Mouse (Mus musculus): ENCODE results near the gene Mul1.
A peak's percentile ranks its signal among the peaks of the same experiment; 100 is the strongest.

The Mul1 gene

DNA sequence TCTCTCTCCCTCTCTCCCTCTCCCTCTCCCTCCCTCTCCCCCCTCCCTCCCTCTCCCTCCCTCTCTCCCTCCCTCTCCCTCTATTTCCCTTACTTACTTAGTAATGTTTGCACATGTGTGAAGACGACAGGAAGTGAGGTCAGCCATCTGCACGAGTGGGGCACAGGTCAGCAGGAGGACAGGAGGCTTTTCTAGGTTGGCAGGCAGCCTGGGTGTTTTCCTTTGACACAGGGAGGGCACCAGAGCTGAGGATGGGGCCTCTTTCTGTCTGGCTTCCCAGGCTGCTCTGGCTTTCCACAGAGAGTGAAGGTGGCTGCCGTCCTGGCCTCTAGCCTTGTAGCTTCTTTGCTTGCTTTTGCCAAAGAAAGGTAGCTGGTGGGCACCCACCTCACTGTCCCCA is 5.6 kb downstream of the Mul1 start:
- no peak for DNase-seq (ENCODE audit: low spot score)

GRCm38 (mm10) chr4:138444941-138445340 is 10.5 kb downstream of the Mul1 start:
- DNase-seq (ENCODE audit: low spot score) = no peak

GRCm38 (mm10) chr4:138446981-138447380 is 12.5 kb downstream of the Mul1 start:
- DNase-seq (ENCODE audit: low spot score) = no peak

DNA sequence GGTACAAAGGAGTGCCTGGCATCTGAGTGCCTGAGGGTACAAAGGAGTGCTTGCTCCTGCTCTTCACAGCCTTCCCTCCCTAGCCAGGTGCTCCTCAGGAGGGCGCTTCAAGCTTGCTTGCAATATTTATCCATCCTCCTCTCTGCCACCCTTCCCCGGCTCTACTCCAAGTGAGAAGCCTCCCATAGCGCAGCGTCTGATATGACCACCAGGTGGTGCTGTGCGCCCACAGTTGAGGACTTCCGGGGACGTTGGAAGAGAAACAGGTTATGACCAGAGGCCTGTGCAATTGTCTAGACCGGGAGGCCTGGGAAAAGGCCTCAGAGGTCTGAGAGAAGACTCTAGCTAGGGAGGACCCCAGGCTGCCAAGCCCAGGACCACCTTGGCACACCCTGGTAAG is 12.9 kb downstream of the Mul1 start:
- DNase-seq (ENCODE audit: low spot score) = peak; percentile 91

GRCm38 (mm10) chr4:138447827-138448602 is 13.5 kb downstream of the Mul1 start:
- no peak for DNase-seq (ENCODE audit: low spot score)

GRCm38 (mm10) chr4:138448872-138449615 is 14.6 kb downstream of the Mul1 start:
- no peak for DNase-seq (ENCODE audit: low spot score)

DNA sequence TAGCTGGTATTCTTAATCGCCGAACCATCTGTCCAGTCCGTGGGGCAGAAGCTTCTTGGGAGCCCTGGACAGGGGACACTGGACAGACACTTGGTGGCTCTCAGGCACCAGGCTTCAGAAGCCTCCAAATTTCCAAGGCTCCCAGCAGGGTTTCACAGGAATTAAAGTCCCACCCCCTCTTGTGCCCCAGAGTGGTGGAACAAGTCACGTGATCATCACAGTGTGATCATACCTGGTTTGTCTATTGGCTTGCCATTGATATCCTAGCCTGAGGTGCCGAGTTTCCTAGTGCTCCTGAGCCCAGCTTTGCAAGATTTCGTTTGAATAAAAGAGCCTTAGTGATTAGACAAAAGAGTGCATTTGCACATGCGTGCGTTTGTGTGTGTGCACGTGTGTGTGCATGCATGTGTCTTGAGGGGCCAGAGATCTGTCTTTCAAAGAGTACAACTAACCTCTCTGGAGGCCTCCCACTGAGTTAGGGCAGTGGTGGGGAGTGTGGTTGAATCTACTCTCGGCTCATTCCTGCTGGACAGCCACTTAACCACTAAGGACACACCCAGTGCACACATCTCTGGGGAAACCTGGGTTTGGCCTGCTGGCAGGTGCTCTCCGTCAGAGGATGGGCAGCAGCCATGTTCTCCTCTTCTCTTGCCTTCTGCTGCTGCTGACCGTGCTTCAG is 15.3 kb downstream of the Mul1 start:
- DNase-seq (ENCODE audit: low spot score) = no peak

- DNase-seq (ENCODE audit: low spot score) = no peak
These were observed 18.0 kb downstream of the Mul1 start for GRCm38 (mm10) chr4:138452306-138453096.

- no peak for DNase-seq (ENCODE audit: low spot score)
These were observed 18.8 kb downstream of the Mul1 start for GRCm38 (mm10) chr4:138453097-138453752.

DNA sequence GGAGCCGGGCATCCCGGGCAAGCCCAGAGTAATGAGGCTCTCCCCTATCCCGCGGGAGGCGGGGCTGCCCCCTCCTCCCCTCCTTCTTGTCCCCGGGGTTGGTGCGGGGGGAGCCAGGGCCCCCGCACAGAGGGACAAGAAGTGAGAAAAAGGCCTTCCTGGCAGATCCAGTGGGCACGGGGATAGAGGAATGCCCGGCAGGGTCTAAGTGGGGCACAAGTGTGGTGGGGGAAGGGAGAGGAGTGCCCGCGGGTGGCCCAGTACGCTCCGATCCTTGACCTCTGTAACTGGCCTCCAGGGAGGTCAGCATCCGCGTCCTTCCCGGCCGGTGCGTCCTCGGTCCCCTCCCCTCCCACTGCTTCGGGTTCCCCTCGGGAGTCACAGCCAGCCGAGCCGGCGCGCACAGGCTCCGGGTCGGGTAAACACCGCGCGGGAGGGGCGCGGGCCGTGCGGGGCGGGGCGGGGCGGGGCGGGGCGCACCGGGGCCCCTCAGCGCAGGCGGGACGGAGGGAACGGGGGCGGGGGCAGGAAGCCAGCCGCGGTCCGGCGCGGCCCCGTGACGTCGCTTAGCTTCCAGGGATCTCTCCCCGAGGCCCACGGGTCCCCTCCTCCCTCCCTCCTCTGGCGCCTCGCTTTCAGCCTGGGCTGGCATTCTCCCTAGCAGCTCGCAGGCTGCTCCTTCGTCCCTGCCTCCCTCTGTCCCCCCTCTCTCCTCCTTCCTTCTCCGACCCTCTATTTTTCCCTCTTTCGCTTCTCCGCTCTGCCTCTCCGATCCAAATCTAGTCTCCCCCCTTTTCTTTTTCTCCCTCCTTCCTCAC is 19.5 kb downstream of the Mul1 start, which contains the start of gene Camk2n1:
TSS of gene Camk2n1 (plus strand) at position 562 of the 818 bp plus-strand sequence.
- no peak for DNase-seq (ENCODE audit: low spot score)

GRCm38 (mm10) chr4:138454571-138455140 is 20.2 kb downstream of the Mul1 start:
- no peak for DNase-seq (ENCODE audit: low spot score)

- no peak for DNase-seq (ENCODE audit: low spot score)
These were observed 20.9 kb downstream of the Mul1 start for GRCm38 (mm10) chr4:138455141-138455955.

GRCm38 (mm10) chr4:138455956-138456341 is 21.5 kb downstream of the Mul1 start:
- DNase-seq (ENCODE audit: low spot score) = no peak

GRCm38 (mm10) chr4:138456536-138456935 is 22.1 kb downstream of the Mul1 start:
- no peak for DNase-seq (ENCODE audit: low spot score)

DNA sequence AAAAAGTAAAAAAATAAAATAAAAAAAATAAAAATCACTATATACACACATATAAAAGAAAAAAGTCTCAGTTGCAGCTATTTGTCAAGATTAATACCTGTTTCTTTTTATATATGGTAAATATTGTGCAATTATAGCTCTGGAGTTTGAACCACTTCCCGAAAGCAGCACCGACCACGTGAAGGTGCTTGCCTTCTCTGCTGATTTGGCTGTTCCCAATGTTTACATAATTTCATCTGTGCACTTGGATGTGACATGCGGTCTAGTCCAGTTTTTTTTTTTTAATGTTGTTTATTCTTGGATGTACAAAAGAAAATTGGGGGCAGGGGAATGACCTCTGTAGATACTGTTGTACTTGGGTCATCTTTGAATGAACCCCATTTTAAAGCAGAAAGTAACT is 22.6 kb downstream of the Mul1 start:
- no peak for DNase-seq (ENCODE audit: low spot score)

DNA sequence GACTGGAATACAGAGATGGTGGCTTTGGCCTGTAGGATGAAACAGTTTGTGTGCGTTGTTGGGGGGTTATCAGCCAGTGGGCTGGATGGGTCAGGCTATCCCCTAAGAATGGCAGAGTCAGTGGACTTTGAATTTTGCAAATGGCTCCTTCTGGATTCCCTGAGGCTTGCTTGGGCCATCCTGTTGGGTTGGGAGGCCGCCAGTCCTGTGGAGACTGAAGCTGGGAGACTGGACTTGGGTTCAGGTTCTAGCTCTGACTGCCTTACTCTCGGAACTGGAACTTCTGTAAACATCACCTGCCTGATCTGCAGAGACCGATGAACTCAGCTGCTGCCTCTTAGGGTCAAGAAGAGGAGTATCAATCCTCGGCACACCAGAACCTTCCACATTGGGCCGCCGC is 23.7 kb downstream of the Mul1 start:
- DNase-seq (ENCODE audit: low spot score) = no peak

- DNase-seq (ENCODE audit: low spot score) = no peak
These were observed 24.4 kb downstream of the Mul1 start for GRCm38 (mm10) chr4:138458735-138459440.

DNA sequence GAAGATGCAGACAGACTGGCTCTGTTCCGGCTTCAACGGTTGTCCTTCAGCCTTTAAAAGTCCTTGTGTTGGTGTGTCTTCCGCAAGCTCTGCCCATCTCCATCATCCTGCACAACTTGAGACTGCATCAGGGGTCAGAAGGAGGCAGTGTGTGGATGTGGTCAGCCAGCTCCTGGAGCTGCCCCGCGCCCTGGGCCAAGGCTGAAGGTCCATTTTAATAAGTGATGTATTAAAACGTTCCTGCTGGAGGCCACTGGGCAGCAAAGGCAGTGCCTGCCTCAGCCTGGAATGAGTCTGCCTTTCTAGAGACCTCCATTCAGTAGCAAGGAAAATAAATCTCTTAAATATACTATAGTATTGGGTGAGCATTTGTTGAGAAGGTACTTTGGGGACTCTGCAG is 25.3 kb downstream of the Mul1 start:
- DNase-seq (ENCODE audit: low spot score) = no peak

DNA sequence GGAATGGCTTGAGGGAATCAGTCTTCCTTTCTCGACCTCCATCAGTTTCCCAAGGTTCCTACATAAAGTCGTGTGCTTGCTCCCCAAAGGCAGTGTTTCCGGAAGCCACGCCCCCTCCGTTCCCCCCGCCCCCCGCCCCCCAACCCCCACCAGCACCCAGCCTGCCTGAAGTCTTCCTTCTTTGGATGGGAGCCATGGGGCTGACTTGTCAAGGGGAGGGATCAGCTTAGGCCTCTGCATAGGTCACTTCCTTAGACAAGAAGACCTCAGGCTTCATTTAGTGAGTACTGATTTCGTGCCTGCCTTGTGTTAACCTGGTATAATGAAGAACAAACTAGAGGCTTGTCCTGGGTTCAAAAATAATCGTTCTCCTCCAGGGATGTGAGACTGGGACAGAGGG is 26.4 kb downstream of the Mul1 start:
- DNase-seq (ENCODE audit: low spot score) = no peak

Measured in adipocyte (in vitro differentiated cells).